Mouse (Mus musculus): ENCODE results near the gene Myh2.

Myh2 gene

GRCm38 (mm10) chr11:67237481-67238079 lies 66.8 kb downstream of the Myh2 start, which contains the start of gene Myh4:
TSS of gene Myh4 (plus strand) at chr11:67238029.
- DNase-seq (ENCODE audit: low spot score in 2 of 2) = no peak

- no peak for DNase-seq (ENCODE audit: low spot score in 2 of 2)
Measured at GRCm38 (mm10) chr11:67241051-67241450, 70.2 kb downstream of the Myh2 start.
